Mouse (Mus musculus) gastrocnemius, postnatal 14 days (tissue): ENCODE measurements around the gene Pbx1. TPM values are rescaled to one million over a fixed set of nuclear protein-coding genes. Genes with fewer than 3 reads are reported as not detected.
A peak's percentile ranks its signal among the peaks of the same experiment; 100 is the strongest.

ENCODE experiments used
- DNase-seq: peaks from one replicate; pipeline ENCODE4 v3.0.0; 2021; ENCODE audit warnings: mixed read lengths
- intact Hi-C: fragments of 180-260 bp; cut with DNase I; formaldehyde crosslinking; loops from one replicate; pipeline ENCODE4 v1.15.1; 2025; ENCODE audit warnings: low total_unique reads
- total RNA-seq, 2 experiments: library from RNA; stranded (reverse); gene quantifications; 2 replicates each; pipeline ENCODE4 v1.2.3; 2021

Gene Pbx1
- total RNA-seq, 2 experiments from 2014 or later, result 20.3 to 23.0 TPM

DNA sequence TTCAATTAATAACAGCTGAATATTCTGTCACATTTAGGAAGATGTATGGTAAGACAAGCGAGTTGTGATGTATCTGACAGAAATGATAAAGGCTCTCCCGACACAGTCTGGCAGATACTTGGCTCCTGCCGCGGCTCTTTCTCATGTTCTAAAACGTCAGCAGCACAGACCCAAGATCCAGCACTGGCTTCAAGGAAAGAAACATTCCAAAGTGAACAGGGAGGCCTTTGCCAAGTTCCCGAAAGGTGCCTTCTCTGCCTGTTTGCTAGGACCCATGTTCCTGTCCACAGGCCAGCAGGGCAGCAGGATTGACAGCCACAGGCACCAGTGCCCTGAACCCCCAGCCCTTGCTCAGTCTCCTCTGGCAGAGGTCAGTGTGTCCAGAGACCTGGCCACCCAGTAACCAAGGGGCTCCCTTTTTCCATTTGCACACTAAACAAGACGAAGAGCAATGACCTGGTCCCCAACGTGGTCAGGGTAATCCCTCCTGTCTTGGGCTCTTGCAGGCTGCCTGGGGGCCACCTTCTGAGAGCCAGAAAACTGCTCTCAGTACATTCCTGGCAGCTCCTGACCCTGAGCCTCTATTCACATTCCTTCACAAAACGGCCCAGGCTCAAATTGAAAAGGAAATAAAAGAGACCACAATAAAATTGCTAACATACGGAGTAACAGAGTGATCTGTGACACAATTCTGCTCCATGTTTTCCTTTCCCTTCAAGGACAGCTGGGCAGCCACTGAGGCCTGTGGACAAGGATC lies 184.9 kb downstream of the Pbx1 start:
- intact Hi-C loops, result no loop called here

DNA sequence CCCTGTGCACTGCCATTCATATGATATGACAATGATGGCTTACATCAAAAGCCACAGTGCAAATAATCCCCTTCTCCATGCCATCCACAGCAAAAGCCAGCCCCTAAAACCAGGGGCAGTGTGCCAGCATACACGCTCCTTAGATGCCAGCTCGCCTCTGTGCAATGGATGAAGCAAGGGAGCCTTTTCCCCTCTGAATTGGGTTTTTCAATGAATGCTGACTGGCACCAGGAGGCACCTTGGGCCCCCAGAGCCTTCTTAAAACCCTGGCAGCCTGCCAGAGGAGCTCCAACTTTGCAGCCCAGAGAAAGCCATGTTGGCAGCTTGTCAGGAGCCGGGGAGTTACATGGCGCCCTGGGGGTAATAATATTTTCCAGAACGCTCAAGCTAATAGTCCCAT lies 186.5 kb downstream of the Pbx1 start:
- DNase-seq, result no peak
- intact Hi-C loops, result no loop called here

More for the DNA sequence above, 184.9 kb downstream of the Pbx1 start:
- peak; percentile 25 for DNase-seq

DNA sequence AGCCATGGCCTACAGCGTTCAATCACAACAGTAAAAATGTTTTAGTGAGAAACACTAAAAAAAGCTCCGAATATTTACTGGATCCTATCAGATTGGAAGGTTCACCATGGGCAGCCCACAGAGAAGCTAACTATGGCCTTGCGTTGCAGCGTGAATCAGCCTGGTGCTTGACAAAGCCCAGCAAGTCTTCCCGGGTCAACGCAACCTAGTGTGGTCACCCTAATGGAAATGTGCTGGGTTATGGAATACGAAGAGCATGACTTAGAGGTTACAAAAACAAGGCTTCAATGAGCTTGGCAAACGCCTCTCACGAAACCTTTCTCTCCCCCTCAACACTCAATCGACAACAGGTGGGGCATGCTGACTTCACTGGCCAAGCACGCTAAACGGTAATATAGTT lies 188.3 kb downstream of the Pbx1 start:
- intact Hi-C loops, result no loop called here
- no peak for DNase-seq

- intact Hi-C loops, result no loop called here
Measured at GRCm38 (mm10) chr1:168243068-168243467, 189.0 kb downstream of the Pbx1 start.

GRCm38 (mm10) chr1:168241316-168241715 lies 190.8 kb downstream of the Pbx1 start:
- intact Hi-C loops, result no loop called here
- DNase-seq, result no peak

More at GRCm38 (mm10) chr1:168243068-168243467, 189.0 kb downstream of the Pbx1 start:
- no peak for DNase-seq

GRCm38 (mm10) chr1:168240846-168241245 lies 191.2 kb downstream of the Pbx1 start:
- no peak for DNase-seq
- intact Hi-C loops, result no loop called here

DNA sequence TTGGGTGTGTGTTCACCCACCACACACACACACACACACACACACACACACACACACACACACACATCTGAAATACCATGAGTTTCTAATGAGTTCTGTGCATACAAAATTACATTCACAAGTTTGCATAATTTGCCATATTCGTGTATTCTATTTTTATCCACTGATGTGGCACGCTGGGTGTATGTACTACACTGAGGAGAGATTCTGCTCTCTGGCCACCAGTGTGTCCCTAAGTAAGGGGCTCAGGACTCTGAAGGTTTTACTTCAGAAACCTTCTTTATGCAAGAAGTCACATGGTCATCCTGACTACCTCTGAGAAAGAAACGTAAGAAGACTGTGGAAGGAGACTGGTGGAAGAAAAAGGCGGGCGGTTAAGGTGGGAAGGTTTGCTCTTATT lies 191.7 kb downstream of the Pbx1 start:
- DNase-seq, result no peak
- intact Hi-C loops, result no loop called here

GRCm38 (mm10) chr1:168236101-168236500 lies 196.0 kb downstream of the Pbx1 start:
- no peak for DNase-seq
- intact Hi-C loops, result no loop called here

DNA sequence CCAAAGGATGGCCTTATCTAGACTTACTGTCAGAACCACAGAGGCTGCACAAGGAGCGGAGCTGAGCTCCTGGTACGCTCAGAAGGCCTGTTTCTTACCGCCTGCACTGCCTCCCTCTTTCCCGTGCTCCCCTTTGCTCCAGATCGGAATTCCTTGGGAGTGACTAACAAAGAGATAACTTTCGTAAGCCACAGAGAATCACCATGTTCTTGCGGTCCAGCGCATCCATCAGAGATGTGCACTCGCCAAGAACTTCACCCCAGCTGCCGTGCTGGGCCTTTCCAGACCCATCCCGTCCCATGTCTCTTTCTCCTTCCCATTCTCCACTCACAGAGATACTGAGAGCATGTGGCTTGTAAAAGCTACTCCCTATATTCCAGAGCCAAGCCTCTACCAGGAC lies 197.7 kb downstream of the Pbx1 start:
- DNase-seq, result no peak
- intact Hi-C loops, result no loop called here

DNA sequence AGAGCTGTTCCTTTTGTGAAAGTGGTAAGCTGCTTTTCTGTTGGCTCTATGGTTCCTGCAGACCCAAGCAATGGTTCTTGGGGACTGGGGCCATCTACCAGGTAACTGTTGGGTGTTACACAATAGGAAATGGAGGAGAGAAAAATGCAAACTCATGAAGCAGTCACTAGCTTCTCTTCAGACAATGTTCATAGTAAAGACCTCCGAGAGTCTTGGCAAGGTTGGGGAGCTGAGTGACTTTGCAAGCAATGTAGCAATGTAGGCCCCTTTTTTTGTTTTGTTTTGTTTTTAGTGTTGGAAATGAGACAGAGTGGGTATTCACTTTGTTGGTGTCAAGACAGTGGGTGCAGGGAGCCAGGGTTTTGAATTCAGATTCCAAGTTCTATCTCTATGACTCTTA lies 198.9 kb downstream of the Pbx1 start:
- intact Hi-C loops, result no loop called here
- no peak for DNase-seq

- intact Hi-C loops, result no loop called here
- no peak for DNase-seq
Measured at GRCm38 (mm10) chr1:168231548-168232429, 200.3 kb downstream of the Pbx1 start.

GRCm38 (mm10) chr1:168230858-168231257 lies 201.2 kb downstream of the Pbx1 start:
- intact Hi-C loops, result no loop called here
- DNase-seq, result no peak

GRCm38 (mm10) chr1:168230134-168230533 lies 201.9 kb downstream of the Pbx1 start:
- no peak for DNase-seq
- intact Hi-C loops, result no loop called here

- intact Hi-C loops, result no loop called here
- no peak for DNase-seq
Measured at GRCm38 (mm10) chr1:168228756-168229526, 203.1 kb downstream of the Pbx1 start.

- DNase-seq, result no peak
- intact Hi-C loops, result no loop called here
Measured at GRCm38 (mm10) chr1:168226150-168226549, 205.9 kb downstream of the Pbx1 start.

GRCm38 (mm10) chr1:168225595-168226127 lies 206.4 kb downstream of the Pbx1 start:
- intact Hi-C loops, result no loop called here
- no peak for DNase-seq

DNA sequence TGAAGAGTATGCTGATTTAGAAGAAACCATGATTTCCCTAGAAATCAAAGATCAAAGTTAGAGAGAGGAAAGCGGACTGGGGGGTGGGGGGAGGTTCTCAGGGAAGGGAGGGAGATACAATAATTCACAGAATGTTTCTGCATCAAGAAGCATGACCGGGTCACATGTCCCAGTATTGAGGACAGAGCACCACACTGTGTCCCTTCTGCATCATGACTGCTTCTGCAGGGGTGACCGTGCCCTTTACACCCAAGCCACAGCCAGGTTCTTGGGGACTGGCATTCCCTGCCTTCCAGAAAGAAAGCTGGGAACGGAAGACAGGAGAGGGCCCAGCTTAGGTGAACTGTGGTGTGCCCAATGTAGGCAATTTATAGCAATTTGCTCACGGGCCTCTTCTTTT lies 207.9 kb downstream of the Pbx1 start:
- intact Hi-C loops, result no loop called here
- DNase-seq, result no peak

GRCm38 (mm10) chr1:168222794-168223193 lies 209.3 kb downstream of the Pbx1 start:
- DNase-seq, result no peak
- intact Hi-C loops, result no loop called here

- DNase-seq, result no peak
Measured at GRCm38 (mm10) chr1:168221071-168221521, 211.0 kb downstream of the Pbx1 start.

More at GRCm38 (mm10) chr1:168221071-168221521, 211.0 kb downstream of the Pbx1 start:
- intact Hi-C loops, result no loop called here
